Mouse (Mus musculus): ENCODE data around the gene Clybl. TPM values are rescaled to one million over a fixed set of nuclear protein-coding genes. Genes with fewer than 3 reads are reported as not detected.

The Clybl gene
- total and polyA plus RNA-seq, 2 experiments, result 15.3 to 23.4 TPM

DNA sequence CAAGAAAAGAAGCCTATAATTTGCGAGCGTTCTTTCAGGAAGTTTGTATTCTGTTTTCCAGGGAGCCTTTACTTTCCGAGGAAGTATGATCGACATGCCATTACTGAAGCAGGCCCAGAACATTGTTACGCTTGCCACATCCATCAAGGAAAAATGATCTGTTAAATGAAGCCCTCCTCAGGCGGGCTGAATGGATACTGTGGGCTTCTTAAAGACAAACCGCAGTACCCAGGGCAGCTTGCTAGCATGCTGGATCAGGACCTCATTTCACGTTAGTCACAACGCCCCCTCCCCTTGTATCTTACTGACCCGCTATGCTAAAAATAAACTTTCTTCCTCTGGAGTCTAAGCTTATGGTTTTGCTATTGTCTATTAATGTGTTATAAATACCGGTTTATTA is 220.4 kb downstream of the Clybl start:
- no peak overlapping the region for H3K27ac ChIP-seq (replicated peaks; ENCODE audit: insufficient read depth, low read depth, low read length)
- no peak for DNase-seq (ENCODE audit: extremely low read depth, low read depth, low spot score)
- H3K9ac ChIP-seq (ENCODE audit: low read depth, low read length), result no peak overlapping the region
- no peak overlapping the region for H3K4me3 ChIP-seq (ENCODE audit: insufficient read depth, low read depth, low read length)
- 90% methylated on average over 11 of the region's 11 CpGs for WGBS
- no peaks in the 10 kb centered on the region for H3K36me3 ChIP-seq (ENCODE audit: control insufficient read depth, insufficient read depth, low read length)
- H3K27me3 ChIP-seq (ENCODE audit: control insufficient read depth, insufficient read depth, low read length), result 0 out of 2 replicates have a peak, but pooled peaks cover 2% of the 10 kb centered on the region
- H3K79me2 ChIP-seq (ENCODE audit: control insufficient read depth, insufficient read depth, low read length), result no peaks in the 10 kb centered on the region
- TF ChIP-seq CTCF (IDR thresholded peaks at IDR 0.05; ENCODE audit: low read depth, low read length), result no peak
- no peak for TF ChIP-seq POLR2A (IDR thresholded peaks at IDR 0.05; ENCODE audit: extremely low read depth, insufficient read depth, low read length)
- H3K4me1 ChIP-seq (ENCODE audit: control insufficient read depth, insufficient read depth, low read length), result no peaks in the 10 kb centered on the region

DNA sequence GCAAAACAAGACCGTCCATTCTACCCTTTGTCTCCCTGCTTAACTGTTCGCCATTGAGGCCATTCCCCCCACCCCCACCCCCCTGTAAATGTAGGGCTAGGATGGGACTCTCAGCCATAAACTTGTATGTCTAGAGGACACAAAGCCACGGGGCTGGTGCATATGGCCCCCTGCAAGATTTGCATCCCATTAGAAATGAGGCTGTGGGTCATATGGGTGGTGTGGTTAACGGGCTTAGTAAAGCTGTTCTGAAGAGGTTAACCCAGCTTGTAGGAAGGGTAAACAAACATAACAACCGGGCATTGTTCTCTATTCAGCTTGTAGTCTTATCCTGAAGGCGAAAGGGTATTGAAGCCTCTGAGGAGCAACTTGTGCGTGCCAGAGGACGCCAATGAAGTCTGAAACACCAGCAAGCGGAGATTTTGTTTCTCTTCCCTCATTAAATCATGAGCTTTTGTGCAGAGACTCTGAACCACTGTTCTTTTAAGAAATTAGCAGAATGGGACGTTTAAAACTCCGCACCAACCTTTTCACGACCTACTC is 221.3 kb downstream of the Clybl start:
- no peaks in the 10 kb centered on the region for H3K4me1 ChIP-seq (ENCODE audit: control insufficient read depth, insufficient read depth, low read length)
- no peak overlapping the region for H3K4me3 ChIP-seq (ENCODE audit: insufficient read depth, low read depth, low read length)
- WGBS, result 82% methylated on average over 12 of the region's 12 CpGs
- no peaks in the 10 kb centered on the region for H3K36me3 ChIP-seq (ENCODE audit: control insufficient read depth, insufficient read depth, low read length)
- DNase-seq (ENCODE audit: extremely low read depth, low read depth, low spot score), result no peak
- TF ChIP-seq CTCF (IDR thresholded peaks at IDR 0.05; ENCODE audit: low read depth, low read length), result no peak
- no peak for TF ChIP-seq POLR2A (IDR thresholded peaks at IDR 0.05; ENCODE audit: extremely low read depth, insufficient read depth, low read length)
- H3K9ac ChIP-seq (ENCODE audit: low read depth, low read length), result no peak overlapping the region
- no peak overlapping the region for H3K27ac ChIP-seq (replicated peaks; ENCODE audit: insufficient read depth, low read depth, low read length)
- no peaks in the 10 kb centered on the region for H3K79me2 ChIP-seq (ENCODE audit: control insufficient read depth, insufficient read depth, low read length)
- H3K27me3 ChIP-seq (ENCODE audit: control insufficient read depth, insufficient read depth, low read length), result 0 out of 2 replicates have a peak, but pooled peaks cover 2% of the 10 kb centered on the region

DNA sequence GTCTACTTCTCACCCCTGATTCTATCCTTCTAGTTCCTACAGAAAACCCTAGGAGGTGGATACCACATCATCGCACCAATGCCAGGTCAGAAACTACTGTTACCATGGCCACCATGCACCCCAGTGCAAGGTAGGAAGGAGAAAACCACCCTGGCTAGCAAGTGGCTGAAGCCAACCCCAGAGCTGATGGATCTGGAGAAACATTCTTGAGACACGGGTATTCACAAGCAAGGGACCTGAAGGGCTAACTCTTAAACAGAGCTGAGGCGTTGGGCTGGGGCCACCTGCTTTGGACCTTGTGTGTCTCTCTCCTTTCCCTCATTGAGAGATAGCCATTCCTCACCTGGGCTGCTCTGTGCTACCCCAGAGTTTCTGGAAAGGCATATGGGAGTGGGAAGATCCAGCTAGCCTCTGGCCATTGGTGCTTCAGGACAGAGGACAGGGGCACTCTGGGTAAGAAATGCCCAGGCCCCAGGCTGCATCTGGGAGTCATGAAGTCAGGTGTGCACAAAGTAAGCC is 222.0 kb downstream of the Clybl start:
- Histone ChIP-seq H3K9ac (ENCODE audit: low read depth, low read length) (no peak overlapping the region), H3K79me2 (ENCODE audit: control insufficient read depth, insufficient read depth, low read length) (no peaks in the 10 kb centered on the region), H3K4me3 (ENCODE audit: insufficient read depth, low read depth, low read length) (no peak overlapping the region), H3K4me1 (ENCODE audit: control insufficient read depth, insufficient read depth, low read length) (no peaks in the 10 kb centered on the region), H3K36me3 (ENCODE audit: control insufficient read depth, insufficient read depth, low read length) (no peaks in the 10 kb centered on the region), H3K27me3 (ENCODE audit: control insufficient read depth, insufficient read depth, low read length) (0 out of 2 replicates have a peak, but pooled peaks cover 2% of the 10 kb centered on the region), H3K27ac (replicated peaks; ENCODE audit: insufficient read depth, low read depth, low read length) (no peak overlapping the region)
- no peak for DNase-seq (ENCODE audit: extremely low read depth, low read depth, low spot score)
- WGBS, result 84% methylated on average over 3 of the region's 3 CpGs
- TF ChIP-seq POLR2A (IDR thresholded peaks at IDR 0.05; ENCODE audit: extremely low read depth, insufficient read depth, low read length) (no peak), CTCF (IDR thresholded peaks at IDR 0.05; ENCODE audit: low read depth, low read length) (no peak)

DNA sequence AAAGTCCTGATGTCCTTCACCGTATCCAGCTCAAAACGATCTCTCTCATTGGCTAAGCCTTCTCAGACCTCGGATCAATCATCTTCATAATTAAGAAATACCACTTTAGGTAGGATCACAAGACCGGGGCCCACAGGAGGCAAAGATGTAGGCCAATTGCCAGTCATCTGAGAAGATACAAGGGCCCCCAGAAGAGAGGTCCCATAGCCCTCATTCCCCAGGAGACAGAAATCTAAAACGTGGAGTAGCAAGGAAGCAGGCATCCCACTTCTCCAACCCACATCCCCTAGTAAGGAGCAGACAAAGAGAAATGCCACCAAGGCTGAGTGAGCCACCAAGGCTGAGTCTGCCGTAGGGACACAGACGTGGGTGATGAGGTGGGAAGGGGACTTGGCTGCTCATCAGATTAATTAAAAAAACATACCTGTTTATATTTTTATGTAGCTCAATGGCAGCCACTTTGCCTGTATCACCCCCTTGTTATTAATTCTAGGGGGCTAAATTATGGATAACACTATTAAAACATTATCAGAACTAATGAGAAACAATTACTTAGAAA is 223.2 kb downstream of the Clybl start:
- TF ChIP-seq POLR2A (IDR thresholded peaks at IDR 0.05; ENCODE audit: extremely low read depth, insufficient read depth, low read length) (no peak), CTCF (IDR thresholded peaks at IDR 0.05; ENCODE audit: low read depth, low read length) (no peak)
- WGBS, result 88% methylated on average over 7 of the region's 7 CpGs
- Histone ChIP-seq H3K36me3 (ENCODE audit: control insufficient read depth, insufficient read depth, low read length) (no peaks in the 10 kb centered on the region), H3K79me2 (ENCODE audit: control insufficient read depth, insufficient read depth, low read length) (no peaks in the 10 kb centered on the region), H3K27ac (replicated peaks; ENCODE audit: insufficient read depth, low read depth, low read length) (no peak overlapping the region), H3K4me1 (ENCODE audit: control insufficient read depth, insufficient read depth, low read length) (no peaks in the 10 kb centered on the region), H3K27me3 (ENCODE audit: control insufficient read depth, insufficient read depth, low read length) (0 out of 2 replicates have a peak, but pooled peaks cover 2% of the 10 kb centered on the region), H3K9ac (ENCODE audit: low read depth, low read length) (no peak overlapping the region), H3K4me3 (ENCODE audit: insufficient read depth, low read depth, low read length) (no peak overlapping the region)
- no peak for DNase-seq (ENCODE audit: extremely low read depth, low read depth, low spot score)

DNA sequence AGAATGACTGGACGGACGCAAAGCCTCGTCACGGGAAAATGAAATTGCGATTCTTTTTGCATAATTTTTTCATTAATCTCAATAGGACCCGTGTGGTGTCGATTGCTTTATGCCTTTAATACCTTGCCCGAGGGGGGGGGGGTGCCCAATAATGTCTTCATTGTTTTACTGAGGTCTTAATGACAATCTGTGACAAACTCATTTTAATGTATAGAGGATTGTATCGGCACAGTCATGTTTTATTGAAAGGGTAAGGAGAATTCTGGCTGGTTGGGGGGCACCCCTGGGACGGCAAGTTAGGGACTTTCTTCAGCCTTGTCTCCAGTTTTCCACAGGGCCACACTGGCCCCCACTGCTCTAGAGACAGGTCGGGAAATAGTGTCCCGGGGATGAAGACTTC is 223.7 kb downstream of the Clybl start:
- TF ChIP-seq POLR2A (IDR thresholded peaks at IDR 0.05; ENCODE audit: extremely low read depth, insufficient read depth, low read length), result no peak
- TF ChIP-seq CTCF (IDR thresholded peaks at IDR 0.05; ENCODE audit: low read depth, low read length), result no peak
- 75% methylated on average over 12 of the region's 12 CpGs for WGBS
- Histone ChIP-seq H3K27ac (replicated peaks; ENCODE audit: insufficient read depth, low read depth, low read length) (no peak overlapping the region), H3K27me3 (ENCODE audit: control insufficient read depth, insufficient read depth, low read length) (peaks cover 2% of the 10 kb centered on the region; the same call in 1 of the 2 replicates), H3K9ac (ENCODE audit: low read depth, low read length) (no peak overlapping the region), H3K4me3 (ENCODE audit: insufficient read depth, low read depth, low read length) (no peak overlapping the region), H3K36me3 (ENCODE audit: control insufficient read depth, insufficient read depth, low read length) (no peaks in the 10 kb centered on the region), H3K79me2 (ENCODE audit: control insufficient read depth, insufficient read depth, low read length) (no peaks in the 10 kb centered on the region), H3K4me1 (ENCODE audit: control insufficient read depth, insufficient read depth, low read length) (no peaks in the 10 kb centered on the region)
- DNase-seq (ENCODE audit: extremely low read depth, low read depth, low spot score), result no peak
